Mouse (Mus musculus): ENCODE measurements around the gene Raet1e.
"Not testable (repeated sequence)": the region's sequence is repeated elsewhere in the genome, so short reads cannot be mapped to it uniquely, and the experiment has no call there.

Gene Raet1e

DNA sequence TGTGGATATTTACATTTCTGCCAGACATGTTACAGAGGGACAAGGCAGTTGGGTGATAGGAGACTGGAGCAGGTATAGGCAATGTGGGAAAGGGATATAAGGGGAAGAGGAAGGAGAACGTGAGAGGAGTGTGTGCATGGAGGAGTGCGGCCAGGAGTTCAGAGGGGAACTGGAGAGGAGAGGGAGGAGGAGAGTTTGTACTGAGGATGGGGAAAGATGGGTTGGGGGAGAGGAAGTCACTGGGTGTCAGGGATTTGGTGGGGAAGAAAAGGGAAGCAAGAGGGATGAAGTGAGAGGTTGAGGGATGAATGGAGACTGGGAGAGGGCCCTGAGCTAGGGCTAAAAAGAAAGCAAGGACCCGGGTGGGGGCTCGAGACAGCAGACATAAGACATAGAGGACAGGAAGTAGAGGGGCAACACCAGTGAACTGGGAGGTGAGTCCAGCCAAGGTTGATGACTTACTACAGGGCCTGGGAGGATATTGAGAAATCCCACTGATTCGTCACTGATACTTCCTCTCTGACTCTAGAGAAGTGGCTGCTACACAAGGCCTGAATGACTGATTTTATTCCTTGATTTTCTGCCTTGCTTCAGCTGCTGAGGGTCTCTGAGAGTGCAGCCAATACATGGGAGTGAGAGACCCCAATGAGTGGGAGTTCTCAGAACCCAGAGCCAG, 7.1 kb downstream of the Raet1e start:
- not testable (repeated sequence) for DNase-seq (ENCODE audit: low spot score)

DNA sequence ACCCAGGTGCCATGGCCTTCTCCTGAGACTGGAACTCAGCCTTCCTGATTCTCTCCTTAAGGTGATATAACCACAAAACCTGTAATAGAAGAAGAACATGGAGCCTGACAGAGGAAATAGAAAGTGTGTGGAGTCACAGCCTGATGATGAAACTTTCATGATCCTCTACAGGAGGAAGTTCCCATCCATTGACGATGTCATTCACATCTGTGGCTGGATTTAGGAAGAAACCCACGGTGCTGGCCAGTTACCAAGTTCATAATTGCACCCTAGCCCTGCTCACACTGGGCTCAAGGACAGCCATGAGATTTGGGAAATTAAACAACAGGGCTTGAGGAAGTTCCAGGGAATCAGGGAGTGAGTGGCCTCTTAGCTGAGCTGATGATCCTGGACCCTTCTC, 7.7 kb downstream of the Raet1e start:
- DNase-seq (ENCODE audit: low spot score), result not testable (repeated sequence)

DNA sequence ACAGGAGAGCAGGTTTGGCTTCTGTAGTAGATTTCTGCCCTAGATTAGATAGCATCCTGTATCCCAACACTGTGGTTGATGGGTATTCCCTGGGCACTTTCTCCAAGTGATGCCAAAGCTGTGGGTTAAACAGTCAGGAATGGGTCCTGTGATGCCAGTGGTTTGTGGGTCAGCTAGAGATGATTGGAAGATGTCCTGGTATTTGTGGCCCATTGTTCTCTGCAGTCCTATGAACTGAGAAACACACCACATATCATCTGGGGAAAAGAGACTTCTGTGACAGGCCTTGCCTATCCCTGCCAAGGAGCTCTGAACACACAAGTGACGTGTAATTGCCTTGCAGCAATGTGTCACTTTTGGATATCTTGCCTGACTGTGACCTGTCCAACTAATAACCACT, 8.7 kb downstream of the Raet1e start:
- DNase-seq (ENCODE audit: low spot score), result not testable (repeated sequence)

DNA sequence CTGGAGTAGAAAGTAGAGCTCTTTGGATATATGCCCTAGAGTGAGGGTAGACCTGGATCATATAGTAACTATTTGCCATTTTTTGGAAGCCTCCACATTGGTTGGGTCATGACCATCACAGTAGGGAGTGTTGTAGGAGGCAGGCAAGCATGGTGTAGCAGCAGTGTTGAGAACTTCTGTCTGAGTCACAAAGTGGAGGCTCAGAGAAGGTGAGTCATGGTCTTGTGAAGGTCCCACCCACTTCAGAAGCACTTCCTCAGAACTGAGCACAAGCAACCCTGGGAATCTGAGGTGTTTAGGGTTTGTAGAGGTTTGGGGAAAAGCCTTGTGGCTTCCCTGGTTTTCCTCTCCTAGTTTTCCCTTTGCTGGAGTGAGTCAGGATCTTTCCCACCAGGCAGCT, 10.7 kb downstream of the Raet1e start:
- not testable (repeated sequence) for DNase-seq (ENCODE audit: low spot score)

DNA sequence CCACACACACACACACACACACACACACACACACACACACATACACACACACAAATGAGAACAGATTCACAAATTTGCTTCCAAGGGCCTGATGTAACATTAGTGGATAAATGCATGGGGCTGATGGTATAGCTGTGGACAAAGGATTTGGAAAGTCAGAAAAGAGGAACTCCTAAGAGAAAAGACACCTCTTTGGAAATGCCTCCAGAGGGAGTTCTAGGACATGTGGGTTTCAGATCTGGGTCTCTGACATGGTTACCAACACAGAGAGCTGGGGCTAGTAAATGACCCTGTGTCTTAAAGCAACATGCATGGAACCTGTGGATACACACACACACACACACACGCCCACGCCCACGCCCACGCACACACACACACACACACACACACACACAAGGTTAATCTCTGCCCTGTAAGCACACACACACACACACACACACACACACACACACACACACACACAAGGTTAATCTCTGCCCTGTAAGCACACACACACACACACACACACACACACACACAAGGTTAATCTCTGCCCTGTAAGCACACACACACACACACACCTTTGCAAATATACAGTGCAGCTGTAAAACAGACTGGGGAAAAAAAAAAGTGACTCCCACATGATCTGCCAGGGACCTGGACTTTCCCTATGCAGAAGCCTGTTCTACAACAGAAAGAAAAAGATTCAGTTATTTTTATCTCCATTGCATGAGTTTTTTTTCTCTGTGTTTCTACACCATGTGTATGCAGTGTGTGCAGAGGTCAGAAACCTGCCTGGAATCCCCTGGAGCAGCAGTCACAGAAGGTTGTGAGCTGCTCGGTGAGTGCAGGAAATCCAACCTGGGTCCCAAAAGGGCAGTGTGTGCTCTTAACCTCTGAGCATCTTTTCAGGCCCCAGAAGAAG, 14.3 kb downstream of the Raet1e start:
- not testable (repeated sequence) for DNase-seq (ENCODE audit: low spot score)

DNA sequence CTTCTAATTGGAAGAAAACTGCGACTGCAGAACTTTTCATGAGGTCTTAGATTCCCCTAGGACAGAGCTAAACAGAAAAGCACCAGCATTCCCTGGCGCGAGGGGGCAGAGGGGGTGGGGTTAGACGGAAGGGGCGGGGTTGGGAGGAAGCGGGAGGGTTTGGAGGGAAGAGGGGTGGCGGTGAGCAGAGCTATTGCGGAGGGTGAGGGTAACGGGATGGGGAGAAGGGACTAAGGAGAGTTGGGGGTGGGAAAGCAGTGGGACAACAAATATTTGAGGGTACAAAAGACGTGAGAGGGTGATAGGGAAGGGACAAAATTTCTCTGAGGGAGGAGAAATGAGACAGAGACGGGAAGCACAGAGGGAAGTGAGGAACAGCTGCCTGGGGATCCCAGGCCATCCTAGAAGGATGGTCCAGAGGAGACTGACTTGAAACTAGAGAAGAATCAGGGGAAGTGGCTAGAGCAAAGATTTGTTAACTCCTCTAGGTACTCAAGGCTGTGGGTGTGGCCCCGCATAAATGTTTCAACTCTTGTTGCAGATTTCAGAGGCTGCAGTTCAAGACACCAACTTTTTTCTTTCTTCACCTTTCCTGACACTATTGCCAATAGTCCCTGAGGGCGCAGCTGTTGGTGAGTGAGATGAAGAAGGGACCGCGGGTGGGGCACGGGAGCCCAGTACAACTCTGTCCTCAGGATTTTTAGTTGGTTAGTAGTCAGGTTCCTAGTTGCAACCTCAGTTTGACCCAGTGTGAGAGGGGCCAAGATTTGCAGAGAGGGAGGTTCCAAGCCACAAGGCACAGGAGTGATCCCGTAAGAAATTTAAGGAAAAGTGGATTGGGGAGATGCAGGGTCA, 15.2 kb downstream of the Raet1e start:
- not testable (repeated sequence) for DNase-seq (ENCODE audit: low spot score)

DNA sequence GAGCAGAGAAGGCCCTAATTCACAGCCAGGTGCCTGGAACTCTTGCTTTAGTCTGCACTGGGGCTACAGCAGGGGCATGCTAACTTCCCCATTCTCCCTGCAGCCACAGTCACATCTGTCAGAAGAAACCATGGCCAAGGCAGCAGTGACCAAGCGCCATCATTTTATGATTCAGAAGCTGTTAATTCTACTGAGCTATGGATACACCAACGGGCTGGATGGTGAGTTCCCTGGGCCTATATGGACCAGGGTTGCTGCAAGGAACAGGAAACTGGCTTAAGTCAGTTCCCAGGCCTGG, 15.8 kb downstream of the Raet1e start:
- not testable (repeated sequence) for DNase-seq (ENCODE audit: low spot score)

DNA sequence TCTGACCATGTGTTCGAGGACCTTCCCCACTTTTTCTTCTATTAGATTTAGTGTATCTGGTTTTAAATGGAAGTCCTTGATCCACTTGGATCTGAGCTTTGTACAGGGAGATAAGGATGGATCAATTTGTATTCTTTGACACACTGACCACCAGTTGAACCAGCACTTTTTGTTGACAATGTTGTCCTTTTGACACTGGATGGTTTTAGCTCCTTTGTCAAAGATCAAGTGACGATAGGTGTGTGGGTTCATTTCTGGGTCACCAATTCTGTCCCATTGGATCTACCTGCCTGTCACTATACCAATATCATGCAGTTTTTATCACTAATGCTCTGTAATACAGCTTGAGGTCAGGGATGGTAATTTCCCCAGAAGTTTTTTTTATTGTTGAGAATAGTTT, 18.1 kb downstream of the Raet1e start:
- DNase-seq (ENCODE audit: low spot score), result not testable (repeated sequence)

DNA sequence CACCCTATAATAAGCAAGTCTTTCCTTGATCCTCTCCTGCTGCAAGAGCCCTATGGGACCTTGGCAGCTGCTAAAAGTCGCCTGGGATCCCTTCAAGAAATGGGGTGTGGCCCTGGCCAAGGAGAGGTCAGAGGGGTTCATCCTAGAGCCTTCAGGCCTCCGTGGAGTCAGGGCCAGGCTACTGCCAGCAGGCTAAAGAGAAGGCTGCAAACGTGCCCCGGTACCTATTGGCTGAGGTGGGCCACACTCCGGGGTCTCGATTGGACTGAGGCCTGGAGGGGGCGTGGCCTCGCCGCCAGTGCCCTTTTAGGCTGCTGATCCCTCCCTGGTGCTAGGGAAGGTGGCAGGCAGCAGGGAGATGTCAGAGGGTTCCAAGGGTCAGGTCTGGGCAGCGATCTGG, 32.7 kb downstream of the Raet1e start:
- not testable (repeated sequence) for DNase-seq (ENCODE audit: low spot score)

DNA sequence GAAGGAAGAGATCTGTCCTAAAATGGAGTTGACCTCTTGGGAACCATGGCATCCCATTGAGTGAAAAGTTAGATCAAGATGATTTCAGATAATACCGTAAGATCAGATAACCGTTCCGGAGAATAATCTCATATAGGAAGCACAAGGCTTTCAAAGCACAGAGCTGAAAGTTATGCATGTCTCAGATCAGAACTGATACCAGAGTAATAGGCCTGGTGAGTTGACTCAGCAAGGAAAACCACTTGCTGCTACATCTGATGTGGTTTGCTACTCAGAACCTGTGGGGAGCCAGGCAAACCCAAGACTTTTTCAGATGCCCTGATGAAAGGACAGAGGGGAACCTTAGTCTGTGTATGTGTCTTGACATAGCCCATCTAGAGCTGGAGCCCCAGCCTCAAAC, 43.0 kb downstream of the Raet1e start:
- not testable (repeated sequence) for DNase-seq (ENCODE audit: low spot score)

DNA sequence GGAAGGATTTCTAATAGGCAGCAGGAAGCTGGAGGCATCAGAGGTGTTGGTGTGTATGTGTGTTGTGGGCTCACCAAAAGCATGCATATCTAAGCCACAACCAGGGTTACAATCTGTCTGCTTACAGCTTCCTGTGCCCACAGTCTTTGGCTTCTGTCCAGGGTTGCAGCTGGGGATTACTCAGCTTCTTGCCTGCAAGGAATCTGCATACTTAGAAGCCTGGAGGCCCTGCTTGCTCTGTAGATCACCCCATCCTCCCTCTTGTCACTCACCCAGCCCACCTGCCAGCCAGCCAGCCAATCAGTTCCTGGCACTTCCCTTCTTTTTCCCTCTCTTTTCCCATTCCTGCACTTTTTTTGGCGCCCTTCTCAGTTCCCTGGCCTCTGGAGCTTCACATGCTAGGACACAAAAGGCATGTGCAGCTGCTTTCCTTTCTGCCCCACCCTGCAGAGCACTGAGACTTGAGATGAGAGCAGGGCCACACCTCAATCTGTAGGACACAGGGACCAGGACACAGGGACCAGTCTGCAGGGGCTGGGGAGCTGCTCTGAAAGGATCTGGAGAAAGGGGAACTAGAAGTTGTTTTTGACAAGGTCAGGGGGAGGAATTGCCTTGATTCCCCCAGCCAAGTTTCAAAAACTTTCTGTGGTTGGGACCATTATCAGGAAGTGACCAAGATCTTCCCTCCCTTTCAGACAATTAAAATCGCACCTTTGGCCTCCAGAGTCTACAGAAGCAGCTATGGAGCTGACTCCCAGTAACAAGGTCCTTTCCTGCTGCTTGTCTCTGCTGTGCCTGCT, 44.6 kb downstream of the Raet1e start:
- DNase-seq (ENCODE audit: low spot score), result not testable (repeated sequence)

DNA sequence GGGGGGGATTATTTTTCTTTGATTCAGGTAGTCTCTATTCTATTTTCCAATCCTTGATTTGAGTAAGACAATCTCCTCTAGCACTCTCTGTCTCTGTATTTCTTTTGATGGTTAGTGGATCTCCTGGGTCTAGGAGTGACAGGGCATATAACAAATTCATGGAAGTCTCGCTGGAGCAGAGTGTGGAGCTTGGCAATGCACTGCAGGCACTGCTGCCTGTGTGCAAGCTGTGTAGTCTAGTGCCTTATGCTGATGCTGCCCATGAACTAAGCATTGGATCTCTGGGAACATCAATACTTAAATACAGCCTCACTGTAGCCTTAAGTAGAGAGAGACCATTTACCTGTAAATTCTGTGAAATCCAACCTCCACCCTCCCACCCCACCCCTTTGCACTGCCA, 48.1 kb downstream of the Raet1e start:
- DNase-seq (ENCODE audit: low spot score), result not testable (repeated sequence)

DNA sequence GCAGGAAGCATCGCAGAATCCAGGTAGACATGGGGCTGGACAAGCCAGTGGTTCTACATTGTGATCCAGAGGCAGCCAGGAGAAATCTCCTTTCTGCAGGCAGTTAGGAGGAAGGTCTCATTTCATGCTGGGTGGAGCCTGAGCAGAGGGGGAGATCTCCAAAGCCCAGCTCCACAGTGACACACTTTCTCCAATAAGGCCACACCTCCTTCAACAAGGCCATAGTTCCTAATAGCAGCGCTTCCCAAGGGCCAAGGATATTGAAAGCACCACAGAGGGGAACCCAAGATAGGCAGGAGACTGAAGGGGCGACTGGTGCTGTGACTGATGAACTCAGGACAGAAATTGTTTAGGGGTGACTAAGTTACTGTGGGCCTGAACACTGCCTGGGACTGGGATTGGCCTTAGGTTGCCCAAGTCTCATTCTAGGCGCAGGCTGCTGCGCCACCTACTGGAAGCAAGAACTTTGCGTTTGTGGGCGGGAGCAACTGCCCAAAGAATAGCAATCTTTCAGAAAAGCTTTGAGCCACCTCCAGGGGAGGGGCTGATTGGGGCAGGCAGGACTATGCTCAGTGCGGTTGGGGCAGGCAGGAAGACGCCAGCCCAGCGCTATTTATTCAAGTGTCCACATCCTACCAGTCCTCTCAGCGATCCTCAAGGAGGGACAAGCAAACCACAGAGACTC, 53.8 kb downstream of the Raet1e start:
- not testable (repeated sequence) for DNase-seq (ENCODE audit: low spot score)

DNA sequence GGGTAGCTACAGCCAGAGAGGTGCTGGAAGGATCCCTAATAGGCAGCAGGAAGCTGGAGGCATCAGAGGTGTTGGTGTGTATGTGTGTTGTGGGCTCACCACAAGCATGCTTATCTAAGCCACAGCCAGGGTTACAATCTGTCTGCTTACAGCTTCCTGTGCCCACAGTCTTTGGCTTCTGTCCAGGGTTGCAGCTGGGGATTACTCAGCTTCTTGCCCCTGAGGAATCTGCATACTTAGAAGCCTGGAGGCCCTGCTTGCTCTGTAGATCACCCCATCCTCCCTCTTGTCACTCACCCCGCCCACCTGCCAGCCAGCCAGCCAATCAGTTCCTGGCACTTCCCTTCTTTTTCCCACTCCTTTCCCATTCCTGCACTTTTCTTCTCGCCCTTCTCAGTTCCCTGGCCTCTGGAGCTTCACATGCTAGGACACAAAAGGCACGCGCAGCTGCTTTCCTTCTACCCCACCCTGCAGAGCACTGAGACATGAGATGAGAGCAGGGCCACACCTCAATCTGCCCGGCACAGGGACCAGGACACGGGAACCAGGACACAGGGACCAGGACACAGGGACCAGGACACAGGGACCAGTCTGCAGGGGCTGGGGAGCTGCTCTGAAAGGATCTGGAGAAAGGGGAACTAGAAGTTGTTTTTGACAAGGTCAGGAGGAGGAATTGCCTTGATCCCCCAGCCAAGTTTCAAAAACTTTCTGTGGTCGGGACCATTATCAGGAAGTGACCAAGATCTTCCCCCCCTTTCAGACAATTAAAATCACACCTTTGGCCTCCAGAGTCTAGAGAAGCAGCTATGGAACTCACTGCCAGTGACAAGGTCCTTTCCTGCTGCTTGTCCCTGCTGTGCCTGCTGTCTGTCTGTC, 65.3 kb downstream of the Raet1e start:
- not testable (repeated sequence) for DNase-seq (ENCODE audit: low spot score)

DNA sequence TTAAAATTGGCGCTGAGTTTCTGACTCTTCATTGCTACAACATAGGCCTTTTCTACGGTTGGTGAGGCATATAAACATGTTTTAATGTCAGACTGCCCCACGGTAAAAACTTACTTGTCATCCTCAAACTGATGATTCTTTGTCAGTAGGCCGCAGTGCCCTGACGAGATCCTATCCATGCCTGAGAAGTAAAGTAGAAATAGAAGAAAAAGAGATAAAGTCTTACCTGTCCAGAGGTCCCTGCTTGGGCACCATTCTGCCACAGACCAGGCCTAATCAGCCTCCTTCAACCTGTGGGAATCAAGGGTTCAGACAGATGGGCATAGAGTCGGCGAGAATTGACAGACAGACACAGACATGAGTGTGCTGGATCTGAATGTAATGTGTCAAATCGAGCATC, 106.7 kb downstream of the Raet1e start:
- DNase-seq (ENCODE audit: low spot score), result no peak

DNA sequence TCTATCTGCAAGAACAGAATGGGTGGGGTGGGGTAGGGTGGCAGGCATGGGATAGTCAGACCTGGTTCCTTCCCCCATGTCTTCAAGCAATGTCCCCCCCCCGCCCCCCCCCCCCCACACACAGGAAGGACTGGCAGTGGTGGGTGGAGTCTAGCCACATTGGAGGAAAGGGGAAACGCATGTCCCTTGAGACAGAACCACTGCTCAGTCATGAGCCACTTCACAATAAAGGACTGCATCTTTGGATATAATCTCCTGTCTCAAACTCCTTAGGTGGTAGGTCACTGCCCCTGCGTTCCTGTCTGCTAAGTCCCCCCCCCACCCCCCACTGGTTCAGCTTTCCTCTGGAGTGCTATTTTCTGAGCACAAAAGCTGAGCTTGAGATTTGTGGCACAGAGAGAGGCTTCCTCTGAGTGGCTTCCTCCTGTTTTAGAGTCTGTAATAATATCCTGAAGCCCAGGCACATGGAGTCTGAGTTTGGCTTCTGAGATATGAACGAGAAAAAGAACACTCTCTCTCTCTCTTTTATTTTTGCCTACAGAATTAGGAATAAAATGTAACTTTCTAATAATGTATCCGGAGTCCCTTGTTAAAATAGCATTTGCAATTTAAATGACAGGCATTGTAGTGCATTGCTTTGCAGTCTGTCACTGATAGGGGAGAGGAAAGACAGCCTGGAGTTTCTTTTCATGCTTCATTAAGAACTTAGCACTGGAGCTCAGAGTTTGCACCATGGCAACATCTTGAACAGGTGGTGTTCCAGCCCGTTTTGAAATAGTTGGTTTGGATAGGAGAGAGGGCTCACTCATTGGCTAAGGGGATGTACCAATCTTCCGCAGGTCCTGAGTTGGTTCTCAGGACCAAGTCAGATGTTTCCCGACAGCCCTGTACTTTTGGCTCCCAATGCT, 112.8 kb downstream of the Raet1e start:
- DNase-seq (ENCODE audit: low spot score), result not testable (repeated sequence)

DNA sequence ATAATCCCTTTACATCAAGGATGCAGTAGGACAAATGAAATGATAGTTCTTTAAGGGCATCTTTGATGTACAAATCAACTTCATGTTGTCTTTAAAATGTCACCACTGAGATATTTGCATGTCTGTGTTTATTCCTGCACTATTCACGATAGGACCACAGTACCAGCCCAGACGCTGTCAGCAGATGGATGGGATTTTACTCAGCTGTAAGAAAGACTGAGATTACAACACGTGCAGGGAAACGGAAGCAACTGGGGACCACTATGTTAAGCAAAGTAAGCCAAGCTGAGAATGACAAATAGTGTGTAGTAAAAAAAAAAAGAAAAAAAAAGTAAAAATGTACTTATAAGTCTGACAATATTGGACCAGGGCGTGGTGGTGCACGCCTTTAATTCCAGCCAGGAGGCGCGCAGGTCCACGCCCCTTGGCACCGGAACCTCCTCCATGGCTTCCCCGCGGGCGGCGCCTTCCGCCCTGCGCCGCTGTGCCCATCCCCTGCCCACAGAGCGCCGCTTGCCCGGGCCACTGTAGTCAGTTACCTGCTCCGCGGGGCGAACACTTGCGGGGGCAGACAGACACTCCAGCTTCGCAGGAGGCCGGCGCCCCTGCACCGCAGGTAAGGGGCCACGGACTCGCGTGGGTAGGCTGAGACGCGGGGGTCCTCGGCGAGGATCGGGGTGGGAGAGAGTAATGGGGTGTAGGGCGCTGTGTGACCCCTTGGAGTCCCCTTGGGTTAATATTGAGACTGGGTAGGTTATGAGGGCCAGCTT, 114.7 kb downstream of the Raet1e start:
- not testable (repeated sequence) for DNase-seq (ENCODE audit: low spot score)

DNA sequence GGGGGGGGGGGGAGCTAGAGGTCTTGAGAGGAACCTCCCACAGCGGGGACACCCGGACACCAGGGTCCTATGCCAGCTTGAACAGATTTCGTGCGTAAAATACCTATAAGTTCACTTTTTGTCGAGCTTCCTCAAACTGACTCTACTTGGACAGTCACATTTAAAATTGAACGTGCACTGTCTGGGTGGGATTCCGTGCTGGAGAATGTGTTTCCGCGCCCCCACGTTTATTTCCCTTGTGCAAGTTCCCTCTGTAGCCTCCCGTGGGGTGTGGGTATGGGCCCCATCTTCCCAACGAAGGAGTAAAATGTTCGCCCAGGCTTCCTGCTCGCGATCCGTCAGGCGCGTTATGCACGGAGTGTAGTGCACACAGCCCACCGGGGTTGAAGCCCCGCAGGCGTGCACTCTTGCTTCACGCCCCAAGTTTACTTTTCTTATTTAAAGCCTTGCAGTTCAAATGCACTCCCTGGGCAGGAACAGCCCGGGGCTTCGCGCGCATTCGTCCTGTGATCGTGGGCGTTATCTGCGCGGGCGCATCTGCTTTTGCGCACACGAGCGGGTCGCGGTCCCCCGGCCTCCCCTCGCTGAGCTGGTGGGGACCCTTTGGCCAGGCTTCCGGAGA, 115.4 kb downstream of the Raet1e start:
- no peak for DNase-seq (ENCODE audit: low spot score)

All from testis, postnatal 14 days (tissue).